Mouse (Mus musculus) retina, postnatal 1 day (tissue): ENCODE measurements at regions not wholly inside any gene's neighbourhood (a gene's known extent, or its start where the extent isn't known, plus 50 kb on each side); places are given as distances from the start of the nearest gene placed in this dataset.

Experiments used
- DNase-seq: peaks from one replicate; pipeline ENCODE4 v3.0.0-alpha.2; 2012

DNA sequence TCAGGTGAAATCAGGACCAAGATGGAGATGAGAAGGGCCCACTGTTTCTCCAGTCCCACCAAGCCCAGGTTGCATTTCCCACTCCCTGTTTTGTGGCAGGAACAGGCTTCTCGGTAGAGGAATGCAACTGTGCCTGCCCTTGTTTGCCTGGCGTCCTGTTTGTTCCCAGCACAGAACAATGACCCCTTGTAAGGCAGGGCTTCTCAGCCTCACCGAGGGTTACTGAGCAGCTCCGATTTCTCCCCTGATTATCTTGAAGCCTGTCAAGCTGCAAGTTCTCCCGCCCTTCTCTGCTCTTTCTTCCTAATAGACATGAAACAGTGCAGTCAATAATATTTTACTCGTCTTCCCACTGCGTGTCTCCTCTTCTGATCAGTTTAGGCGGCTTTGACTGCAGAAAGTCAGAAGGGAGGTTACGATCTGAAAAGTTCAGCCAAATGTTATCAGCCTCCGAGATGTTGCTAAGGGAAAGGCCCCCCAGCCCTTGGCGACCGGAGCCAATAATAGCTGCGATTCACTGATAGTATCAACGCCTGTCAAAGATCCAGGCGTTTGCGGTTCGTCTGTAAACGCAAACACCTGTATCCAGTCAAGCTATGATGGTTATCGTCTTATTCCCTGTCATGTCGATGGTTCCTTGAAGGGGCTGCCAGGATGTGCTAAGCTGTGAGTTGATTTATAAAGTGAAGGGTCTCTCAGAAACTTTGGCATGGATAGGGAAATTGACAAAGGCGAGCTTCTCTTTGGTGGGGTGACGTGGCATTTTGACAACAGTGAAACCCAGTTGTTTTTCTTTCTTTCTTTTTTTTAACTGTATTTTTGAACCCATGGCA, 287.7 kb upstream of the Zfp507 start:
- DNase-seq = peak; percentile 87

DNA sequence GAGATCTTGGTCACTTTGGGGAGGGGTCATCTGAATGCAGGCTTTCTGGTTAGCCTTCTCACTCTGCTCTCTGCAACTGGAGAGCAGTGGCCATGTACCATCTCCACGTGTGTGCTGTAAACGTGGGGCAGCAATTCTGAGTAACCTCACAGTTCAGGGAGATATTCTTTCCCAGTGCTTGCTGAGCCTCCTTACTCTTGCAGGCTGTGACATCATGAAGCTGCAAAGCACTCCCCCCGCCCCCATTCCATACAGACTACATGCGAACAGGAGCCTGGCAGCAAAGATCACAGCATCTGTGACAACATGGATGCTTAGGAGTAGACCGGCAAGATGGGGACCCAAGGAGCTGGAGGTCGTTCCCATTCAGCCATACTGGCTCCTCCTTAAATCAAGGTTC, 284.8 kb upstream of the Zfp507 start:
- DNase-seq = no peak

DNA sequence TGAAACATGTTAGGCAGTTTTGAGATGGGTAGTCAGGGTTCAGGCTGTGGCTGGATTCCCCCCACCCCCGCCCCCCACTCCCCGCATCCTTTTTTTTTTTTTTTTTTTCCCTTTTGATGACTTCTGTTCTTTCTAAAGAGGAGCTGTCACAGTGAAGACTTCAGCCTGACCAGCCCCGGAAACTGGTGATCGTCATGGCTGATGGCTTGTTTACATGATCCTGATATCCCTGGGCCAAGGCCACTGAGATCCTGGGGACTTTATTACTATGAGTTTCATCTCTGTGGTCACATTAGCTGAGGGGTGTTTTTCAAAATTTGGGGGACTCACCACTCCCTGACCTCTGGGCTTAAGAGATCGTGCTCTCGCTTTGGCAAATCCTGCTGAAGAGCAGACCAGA, 275.9 kb upstream of the Zfp507 start:
- no peak for DNase-seq

DNA sequence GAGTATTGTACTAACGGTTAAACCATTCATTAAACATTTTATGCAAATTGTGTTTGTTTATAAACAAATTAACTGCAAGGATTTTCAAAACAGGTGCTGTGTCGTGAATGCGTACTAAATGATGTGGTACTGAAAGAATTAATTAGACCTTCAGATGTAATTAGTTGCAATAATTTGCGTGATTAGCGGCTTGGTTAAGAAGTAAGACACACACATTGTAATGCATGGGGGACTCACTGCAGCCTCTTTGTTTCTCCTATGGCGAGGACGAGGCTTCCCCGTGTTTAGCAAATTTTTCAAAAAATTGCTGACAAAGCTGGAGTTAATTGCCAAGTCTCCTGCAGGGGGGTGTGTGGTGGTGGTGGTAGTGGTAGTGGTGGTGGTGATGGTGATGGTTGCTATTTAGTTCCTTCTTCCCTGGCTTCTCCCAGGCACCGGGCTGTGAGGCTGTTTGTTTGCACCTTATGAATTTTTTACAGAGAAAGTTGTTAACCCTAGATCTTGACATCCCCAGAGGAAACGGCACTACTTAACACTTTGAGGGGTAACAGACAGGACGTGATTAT, 275.4 kb upstream of the Zfp507 start:
- DNase-seq = peak; percentile 93

DNA sequence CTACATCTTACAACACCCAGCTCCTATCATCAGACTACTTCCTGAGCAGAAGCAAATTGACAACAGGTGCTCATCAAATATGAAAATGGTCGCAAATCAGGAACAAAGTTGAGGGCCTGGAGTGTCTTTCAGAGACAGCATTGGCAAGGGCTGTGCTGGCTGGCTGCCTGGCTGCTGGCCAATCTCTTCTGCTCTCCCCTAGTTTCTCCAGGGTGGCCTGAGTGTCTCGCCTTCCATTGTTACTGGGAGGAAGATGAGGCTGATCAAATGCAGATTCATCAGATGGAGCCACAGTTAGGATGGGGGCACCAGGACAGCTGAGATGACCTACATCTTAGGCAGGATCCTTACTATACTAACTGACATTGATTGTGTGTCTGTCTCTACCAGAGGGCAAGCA, 274.5 kb upstream of the Zfp507 start:
- DNase-seq = peak; percentile 90

DNA sequence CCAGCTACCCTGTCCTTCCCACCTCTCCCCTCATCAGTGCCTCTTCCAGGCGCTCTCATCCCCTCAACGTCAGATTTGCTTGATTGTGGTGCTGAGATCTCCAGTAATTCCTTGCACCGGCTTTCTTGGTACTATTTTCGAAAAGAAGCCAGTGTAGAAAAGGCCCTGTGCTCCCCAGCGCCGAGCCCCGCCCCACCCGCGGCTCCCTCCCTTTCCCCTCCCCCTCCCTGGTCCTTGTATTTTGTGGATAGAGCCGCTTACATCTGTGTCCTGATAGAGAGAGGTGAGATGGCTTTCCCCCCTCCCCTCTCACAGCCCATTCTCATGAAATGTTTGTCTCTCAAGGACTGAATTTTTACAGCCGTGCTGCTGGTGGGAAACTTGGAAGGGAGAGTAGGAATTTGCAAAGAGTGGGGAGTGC, 273.2 kb upstream of the Zfp507 start:
- DNase-seq = peak; percentile 55

DNA sequence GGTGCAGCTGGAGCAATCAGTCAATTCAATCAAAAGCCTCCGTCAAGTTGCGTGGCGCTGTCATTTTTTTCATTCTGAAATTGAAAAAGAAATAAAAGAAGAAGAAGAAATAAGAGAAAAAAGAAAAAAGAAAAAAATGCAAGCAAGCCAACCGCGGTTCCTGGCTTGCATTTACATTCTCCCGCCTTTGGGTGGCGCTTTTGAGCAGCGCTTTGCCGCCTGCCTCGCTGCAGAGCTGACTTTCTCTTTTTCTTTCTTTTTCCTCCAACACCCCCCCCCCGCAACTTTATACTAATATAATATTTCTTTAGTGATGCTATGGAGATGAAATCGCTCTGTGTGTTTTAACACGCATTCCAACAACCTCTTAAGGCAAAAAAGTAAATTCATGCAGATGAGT, 269.0 kb upstream of the Zfp507 start:
- DNase-seq = peak; percentile 47

DNA sequence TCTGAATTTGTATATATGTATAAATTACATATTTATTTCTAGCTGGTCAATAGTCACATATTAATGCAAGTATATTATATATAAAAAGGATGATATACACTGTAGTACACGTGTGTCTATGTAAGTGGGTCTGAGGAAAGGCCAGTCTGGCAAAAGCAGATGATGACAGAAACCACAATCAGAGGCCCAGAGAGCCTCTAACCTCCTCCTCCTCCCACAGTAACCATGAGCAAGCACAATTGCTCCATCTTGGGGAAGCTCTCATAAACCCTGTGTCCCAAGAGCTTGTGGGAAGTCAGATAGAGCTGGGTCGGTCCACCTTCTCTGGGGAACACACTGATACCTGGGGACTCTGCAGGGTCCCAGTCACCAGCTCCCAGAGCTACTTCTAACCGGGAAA, 263.9 kb upstream of the Zfp507 start:
- no peak for DNase-seq

DNA sequence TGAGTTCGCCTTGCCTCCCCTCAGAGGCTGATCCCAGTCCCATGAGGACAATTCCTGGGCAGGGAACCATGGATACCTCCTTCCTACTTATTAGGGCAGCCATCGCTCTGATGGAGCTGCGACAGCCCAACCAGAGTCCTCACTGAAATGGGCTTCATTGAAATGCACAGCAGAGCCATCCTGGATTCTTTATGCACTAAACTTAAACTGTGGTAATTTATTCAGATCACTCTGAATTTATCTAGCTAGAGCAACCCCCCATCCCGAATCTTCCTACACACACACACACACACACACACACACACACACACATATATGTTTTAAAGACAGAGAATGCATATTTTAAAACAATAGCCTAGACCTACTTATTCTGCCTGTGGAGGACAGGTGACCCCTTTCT, 258.9 kb upstream of the Zfp507 start:
- DNase-seq = no peak

DNA sequence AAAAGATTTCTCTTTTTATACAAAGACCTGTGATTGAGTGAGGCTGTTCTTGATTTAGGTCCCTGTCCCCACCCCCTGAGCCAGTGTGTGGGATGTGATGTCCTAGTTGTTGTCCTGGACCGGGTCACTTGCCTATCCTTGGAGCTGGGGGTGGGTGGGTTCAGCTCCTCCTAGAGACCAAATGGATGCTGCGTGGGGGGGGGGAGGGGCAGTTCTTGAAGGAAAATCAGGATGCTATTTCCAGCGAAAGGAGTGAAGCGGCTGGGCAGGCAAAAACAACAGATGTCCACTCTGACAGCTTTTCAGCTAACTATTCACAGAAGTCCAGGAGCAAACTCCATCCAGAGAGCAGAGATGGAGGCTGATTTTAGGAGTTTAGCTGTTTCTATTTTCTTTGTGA, 257.6 kb upstream of the Zfp507 start:
- no peak for DNase-seq

DNA sequence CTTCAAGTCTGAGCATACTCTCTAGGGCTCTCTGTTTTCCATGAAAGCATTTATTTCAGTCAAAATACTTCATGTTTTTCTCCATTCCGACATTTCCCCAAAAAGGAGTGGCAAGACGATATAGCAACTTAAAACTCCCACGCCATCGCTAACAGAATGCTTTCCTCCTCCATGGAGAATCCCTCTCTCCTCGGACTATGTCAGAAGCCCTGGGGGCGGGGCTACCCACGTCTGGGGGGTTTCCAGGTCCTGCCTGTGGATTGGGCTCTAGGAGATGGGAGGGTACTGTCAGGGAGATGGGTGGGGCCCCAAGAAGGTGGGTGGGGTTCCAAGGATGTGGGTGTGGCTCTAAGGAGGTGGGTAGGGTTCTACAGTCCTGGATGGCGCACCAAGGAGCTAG, 243.2 kb upstream of the Zfp507 start:
- no peak for DNase-seq

DNA sequence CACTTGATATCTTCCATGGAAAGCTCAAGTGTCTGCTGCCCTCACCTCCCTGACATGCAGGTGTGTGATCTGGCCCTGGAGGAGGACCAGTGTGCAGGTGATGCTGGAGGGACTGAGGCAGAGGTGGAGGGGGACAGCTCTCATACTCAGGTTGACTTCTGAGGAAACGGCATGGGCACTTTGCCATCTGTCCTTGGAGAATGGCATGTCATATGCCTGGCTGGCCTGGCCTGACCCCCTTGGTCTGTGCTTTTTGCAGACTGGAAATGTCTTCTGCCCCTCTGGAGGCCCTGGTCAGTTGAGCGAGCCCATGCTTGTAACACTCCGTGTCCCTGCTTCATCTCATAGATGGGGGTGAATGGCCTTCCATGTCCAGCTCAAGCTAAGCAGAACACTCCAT, 229.1 kb upstream of the Zfp507 start:
- no peak for DNase-seq

DNA sequence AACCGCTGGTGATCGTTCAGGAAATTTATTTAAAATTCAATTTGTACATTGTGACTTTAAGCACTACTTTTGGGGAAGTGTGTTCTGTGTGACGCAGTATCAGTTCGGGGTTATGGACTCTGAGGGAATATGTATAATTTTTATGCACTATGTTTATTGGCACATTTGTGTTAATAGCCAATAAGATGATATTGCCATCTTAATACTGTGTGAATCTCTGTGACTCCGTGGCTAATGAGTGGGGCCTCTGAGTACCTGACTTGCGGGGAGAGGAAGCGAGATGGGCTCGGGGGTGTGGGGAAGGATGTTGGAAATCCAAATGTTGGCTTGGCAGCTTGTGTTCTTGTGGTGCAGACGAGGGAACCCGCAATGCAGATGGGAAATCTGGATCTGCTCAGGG, 220.2 kb upstream of the Zfp507 start:
- no peak for DNase-seq

DNA sequence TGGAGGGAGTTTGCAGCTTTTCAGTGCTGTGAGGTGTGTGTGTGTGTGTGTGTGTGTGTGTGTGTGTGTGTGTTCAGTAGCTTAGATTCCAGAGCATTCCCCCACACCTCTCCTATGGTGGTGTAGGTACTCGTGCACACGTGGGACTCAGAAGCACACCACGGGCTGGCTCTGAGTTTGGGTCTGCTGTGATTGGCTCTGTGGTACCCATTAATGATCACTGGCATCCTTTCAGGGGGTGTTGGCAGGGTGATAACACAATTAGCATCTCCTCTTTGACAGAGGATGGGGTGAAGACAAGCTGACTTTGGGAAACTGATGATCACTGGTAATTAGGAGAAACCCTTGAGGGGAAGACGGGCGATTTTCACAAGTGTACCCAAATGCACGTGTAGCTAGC, 219.7 kb upstream of the Zfp507 start:
- DNase-seq = no peak

DNA sequence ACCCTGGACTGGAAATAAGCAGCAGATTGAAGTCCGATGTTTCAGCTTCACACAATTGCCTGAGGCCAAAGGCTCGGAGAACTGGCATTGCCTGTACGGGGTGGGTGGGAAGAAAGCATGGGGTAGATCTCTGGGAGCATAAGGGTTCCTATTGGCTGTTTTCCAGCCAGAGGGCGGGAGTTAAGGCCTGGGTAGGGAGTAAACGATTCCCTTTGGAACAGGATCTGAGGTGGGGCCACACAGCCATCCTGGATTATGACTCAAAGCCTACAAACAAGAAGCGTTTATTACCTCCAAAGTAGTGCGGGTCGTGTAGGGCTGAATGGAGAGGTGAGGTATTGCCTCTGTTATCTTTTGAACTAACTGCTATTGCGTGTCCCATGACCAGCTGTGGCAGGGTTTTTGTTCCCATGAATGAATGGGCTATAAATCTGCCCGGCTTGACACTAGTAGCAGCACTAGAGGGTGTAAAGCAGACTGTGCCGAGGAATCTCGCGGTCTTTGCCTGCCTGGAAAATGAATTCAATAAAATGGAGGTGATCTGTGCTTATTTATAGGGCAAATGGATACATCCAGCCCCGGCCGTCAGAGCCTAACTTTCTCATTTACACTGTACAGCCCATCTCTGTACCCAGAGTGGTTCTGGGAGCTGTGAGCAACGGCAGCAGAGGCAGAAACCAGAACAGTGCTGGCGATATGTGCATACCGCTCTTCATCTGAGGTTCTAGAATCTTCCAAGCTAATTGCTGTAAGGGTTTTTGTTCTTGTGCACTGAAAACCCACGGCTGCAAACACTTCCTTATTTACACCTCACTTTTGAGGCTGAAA, 214.3 kb upstream of the Zfp507 start:
- DNase-seq = no peak

DNA sequence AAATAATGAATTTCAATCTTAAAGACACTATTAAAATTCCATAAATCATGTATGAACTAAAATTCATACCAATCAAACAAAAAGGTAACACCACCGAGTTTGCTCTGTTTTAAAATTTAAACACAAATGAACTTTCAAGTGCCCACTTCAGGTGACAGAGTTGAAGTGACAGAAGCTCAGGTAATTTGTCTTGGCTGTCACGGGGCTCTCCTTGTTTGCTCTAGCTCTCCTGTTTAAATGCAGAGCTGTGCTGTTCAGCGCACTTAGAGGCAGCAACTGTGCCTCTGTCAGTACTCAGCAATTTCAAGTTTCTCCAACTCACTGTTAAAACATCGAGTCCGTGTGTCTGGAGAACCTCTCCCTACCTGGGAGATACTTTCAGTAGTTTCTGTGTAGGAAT, 193.8 kb upstream of the Zfp507 start:
- DNase-seq = no peak

DNA sequence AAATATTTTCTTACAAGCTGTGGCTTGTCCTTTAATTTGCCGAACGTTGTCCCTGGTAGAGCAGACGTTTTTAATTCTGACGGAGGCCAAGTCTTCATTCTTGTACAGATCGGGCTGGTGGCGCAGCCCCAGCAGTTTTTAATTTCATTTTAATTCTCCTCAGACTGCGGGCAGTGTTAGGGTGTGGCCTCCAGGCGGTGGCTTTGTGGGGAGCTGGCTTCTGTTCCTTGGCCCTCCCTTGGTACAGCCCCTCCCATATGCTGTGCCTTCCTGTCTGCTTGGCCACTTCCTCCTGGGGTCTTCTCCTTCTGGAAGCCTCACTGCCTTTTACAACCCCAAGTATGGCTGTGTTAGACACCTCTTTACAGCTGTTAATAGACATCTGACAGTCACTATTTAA, 189.7 kb upstream of the Zfp507 start:
- no peak for DNase-seq

DNA sequence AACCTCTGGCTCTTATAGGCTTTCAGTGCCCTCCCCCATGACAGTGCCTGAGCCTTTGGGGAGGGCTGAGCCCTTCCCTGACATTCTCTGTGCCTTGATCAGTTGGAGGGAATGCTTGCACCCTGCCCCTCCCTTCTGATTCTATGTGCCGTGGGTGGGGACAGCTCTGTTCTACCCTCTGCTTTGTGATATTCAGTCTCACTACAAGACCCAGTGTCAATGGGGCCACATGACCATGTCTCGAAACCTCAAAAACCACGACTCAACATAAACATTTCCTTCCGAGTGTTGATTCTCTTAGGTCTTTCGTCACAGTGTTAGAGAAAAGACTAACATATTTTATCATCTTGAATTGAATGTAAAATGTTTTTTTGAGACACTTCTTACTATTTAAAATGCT, 188.3 kb upstream of the Zfp507 start:
- no peak for DNase-seq

DNA sequence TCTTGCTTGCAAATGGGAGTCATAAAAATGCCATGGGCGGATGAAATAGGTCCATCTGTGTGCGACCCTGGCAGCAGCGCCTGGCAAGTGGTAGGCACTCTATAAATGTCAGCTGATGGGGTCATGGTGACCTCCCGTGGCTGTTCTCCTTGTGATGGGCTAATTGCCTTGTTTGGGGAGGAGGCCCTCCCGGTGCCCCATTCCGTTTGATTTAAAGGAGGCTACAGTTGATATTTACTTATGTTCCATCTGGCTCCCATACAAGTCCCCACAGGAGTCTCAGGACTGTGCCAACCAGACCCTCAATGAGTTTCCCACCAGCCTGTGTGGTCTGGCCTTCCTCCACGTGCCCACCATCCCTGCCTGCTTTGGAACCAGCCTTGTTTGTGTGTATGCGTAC, 186.7 kb upstream of the Zfp507 start:
- no peak for DNase-seq

DNA sequence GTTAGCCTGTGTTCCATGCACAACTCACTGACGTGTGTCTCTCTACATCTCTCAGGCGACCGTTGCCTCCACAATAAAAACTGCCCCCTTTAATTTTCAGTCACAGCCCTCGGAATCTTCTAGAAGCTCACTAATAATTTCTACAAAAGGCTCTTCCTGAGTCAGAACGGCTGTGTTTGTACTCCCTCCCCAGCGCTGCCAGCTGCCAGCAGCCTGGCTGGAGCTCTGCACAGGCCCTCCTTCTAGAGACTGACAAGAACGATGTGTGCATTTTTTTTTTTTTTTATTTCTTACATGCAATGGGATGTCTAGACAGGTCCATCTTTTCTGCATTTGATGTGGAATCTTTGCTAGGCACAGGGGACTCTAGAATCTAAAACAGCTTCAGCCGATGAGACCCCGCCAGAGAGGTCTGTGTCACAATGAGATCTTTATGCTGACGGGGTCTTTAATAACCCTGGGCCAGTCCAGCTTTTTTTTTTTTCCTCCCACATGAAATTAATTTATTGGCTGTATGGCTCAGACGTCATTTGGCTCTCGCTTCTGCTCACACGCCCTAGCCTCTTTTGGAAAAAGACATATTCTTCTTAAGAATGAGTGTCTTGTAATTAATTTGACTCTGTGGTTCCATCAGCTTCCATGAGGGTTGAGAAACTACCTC, 185.8 kb upstream of the Zfp507 start:
- DNase-seq = no peak

DNA sequence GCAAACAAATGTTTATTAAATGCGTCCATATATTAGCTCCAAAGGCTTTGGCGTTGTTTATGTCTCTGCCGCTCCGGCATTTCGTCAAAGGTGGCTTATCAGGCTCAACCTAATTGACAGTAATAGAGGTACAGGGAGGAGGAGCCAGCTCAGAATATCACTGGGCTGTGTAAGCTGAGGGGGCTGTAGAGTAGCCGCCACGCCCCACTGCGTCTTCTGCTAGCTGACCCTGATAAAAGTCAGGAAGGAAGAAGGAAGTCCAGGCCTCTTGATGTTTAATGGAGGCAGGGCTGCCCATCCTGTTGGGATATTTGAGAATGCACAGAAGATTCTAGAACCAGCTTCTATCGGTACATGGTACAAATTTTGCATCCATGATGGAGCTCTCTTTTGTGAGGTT, 175.2 kb upstream of the Zfp507 start:
- no peak for DNase-seq

DNA sequence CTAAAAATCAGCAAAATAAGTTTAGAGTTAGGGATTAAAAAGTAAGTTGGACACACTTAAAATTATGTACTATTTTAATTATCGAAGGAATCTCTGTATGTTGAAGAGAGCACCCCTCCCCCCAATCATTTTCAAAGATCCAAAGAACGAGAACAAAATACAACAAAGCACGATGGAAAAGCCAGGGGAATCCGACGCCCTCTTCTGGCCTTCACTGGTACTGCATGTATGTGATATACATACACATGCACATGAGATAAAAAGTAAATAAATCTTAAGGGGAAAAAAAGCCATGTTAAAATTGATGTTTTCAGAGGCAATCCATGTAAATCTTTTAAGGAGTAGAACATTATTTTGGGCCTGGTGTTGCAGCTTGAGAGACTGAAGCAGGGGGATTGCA, 155.9 kb upstream of the Zfp507 start:
- no peak for DNase-seq

DNA sequence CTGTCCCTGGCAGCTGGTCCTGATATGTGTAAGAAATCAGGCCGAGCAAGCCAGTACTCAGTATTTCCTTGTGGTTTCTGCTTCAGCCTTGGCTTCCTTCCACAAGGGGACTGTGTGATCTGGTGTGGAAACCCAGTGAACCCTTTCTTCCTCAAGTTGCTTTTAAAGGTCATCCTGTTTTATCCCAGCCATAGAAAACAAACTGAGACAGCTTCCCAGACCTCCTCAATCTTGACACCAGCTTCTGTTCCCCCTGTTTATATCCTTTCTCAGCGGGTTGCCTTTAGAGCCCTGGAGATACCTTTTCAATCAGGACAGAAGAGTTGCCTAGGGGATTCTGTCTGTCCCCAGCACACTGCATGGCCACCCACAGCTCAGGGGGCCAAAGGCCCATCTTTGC, 155.2 kb upstream of the Zfp507 start:
- no peak for DNase-seq

DNA sequence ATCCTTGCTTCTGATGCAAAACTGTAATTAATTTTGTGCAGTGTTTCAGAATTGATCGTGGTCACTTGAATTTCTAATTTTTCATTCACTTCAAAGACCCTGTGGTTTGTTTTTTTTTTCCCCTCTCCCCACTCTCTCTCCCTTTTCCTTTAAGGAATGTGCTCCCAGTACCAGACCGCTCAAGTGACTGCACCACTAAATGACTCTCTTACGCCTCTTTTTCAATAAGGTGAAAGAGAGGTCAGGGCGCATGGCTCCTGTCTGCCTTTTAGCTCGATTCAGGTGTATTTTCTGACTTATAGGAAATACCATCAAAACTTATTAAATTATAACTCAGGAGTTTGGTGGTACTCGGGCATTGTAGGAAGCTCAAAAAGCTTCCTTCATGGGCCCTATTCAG, 146.0 kb upstream of the Zfp507 start:
- no peak for DNase-seq
